Mouse (Mus musculus) MEL (cell line): ENCODE measurements around the gene F2. TPM values are rescaled to one million over a fixed set of nuclear protein-coding genes. Genes with fewer than 3 reads are reported as not detected.
A peak's percentile ranks its signal among the peaks of the same experiment; 100 is the strongest.

Experiments
- DNase-seq: peaks from one replicate; pipeline ENCODE4 v3.0.0; 2011; ENCODE audit warnings: low read depth, low spot score
- H3K27ac ChIP-seq: 2 replicates; pipeline ENCODE4 v1.5.1; 2012; ENCODE audit warnings: low read depth, mild to moderate bottlenecking, control low read depth, low read length, moderate library complexity; ENCODE audit not compliant: control insufficient read depth
- H3K27me3 ChIP-seq, 2 experiments: fragments of 150-350 bp in 1 of 2; sonication (generic) in 1 of 2; 2 replicates each; pipeline ENCODE4 v1.6.1; 2012; ENCODE audit warnings: low read length in 2 of 2, mild to moderate bottlenecking in 2 of 2, improper control_type of control experiment in 1 of 2, moderate library complexity in 1 of 2; ENCODE audit not compliant: insufficient read depth in 2 of 2, control insufficient read depth in 1 of 2
- H3K36me3 ChIP-seq, 2 experiments: 2 replicates each; pipeline ENCODE4 v1.6.1; 2012 to 2014; ENCODE audit warnings: low read length in 2 of 2, improper control_type of control experiment in 1 of 2, inconsistent platforms in 1 of 2, mild to moderate bottlenecking in 1 of 2; ENCODE audit not compliant: insufficient read depth in 2 of 2, control insufficient read depth in 1 of 2
- H3K4me1 ChIP-seq, 2 experiments: fragments of 150-350 bp in 1 of 2; sonication (generic) in 1 of 2; 2 replicates each; pipeline ENCODE4 v1.6.1; 2012; ENCODE audit warnings: low read length in 2 of 2, improper control_type of control experiment in 1 of 2, mild to moderate bottlenecking in 1 of 2; ENCODE audit not compliant: insufficient read depth in 2 of 2, control insufficient read depth in 1 of 2
- H3K4me3 ChIP-seq, 2 experiments: fragments of 150-350 bp in 1 of 2; sonication (generic) in 1 of 2; 2 replicates each; pipeline ENCODE4 v1.5.1; 2012; ENCODE audit warnings: low read depth in 2 of 2, low read length in 2 of 2, mild to moderate bottlenecking in 2 of 2, moderate library complexity in 2 of 2, control low read depth in 1 of 2, improper control_type of control experiment in 1 of 2; ENCODE audit not compliant: control insufficient read depth in 1 of 2, insufficient read depth in 1 of 2
- H3K79me2 ChIP-seq: 2 replicates; pipeline ENCODE4 v1.6.1; 2012; ENCODE audit warnings: mild to moderate bottlenecking, low read length, moderate library complexity; ENCODE audit not compliant: control insufficient read depth, poor library complexity, insufficient read depth
- H3K9ac ChIP-seq: 2 replicates; pipeline ENCODE4 v1.6.1; 2012; ENCODE audit warnings: low read depth, mild to moderate bottlenecking, control low read depth, low read length, moderate library complexity; ENCODE audit not compliant: control insufficient read depth, poor library complexity, severe bottlenecking
- H3K9me3 ChIP-seq: fragments of 150-350 bp; sonication (generic); replicated peaks from 2 replicates; pipeline ENCODE4 v1.6.1; 2012; ENCODE audit warnings: mild to moderate bottlenecking, low read length, improper control_type of control experiment, moderate library complexity; ENCODE audit not compliant: insufficient read depth
- BHLHE40 ChIP-seq: IDR thresholded peaks from 2 replicates; pipeline ENCODE4 v1.6.1; 2012; ENCODE audit warnings: low read depth, mild to moderate bottlenecking, inconsistent platforms, low read length, improper control_type of control experiment, borderline replicate concordance
- CHD1 ChIP-seq: IDR thresholded peaks from 2 replicates; pipeline ENCODE4 v1.6.1; 2012; ENCODE audit warnings: low read depth, mild to moderate bottlenecking, inconsistent platforms, low read length, improper control_type of control experiment
- CHD2 ChIP-seq: IDR thresholded peaks from 2 replicates; pipeline ENCODE4 v1.6.1; 2011; ENCODE audit warnings: low read length, improper control_type of control experiment
- CTCF ChIP-seq, 3 experiments: IDR thresholded peaks in 2 of 3; conservative IDR thresholded peaks in 1 of 3; 2 replicates each; pipeline ENCODE4 v1.5.1; 2011 to 2012; ENCODE audit warnings: low read length in 3 of 3, low read depth in 2 of 3, mild to moderate bottlenecking in 2 of 3, improper control_type of control experiment in 1 of 3, inconsistent platforms in 1 of 3, mixed read lengths in 1 of 3, moderate library complexity in 1 of 3; ENCODE audit not compliant: control insufficient read depth in 1 of 3, insufficient read depth in 1 of 3, poor library complexity in 1 of 3, severe bottlenecking in 1 of 3
- E2F4 ChIP-seq: IDR thresholded peaks from 2 replicates; pipeline ENCODE4 v1.6.1; 2011; ENCODE audit warnings: low read depth, low read length, improper control_type of control experiment, borderline replicate concordance
- ELF1 ChIP-seq: IDR thresholded peaks from 2 replicates; pipeline ENCODE4 v1.6.1; 2014; ENCODE audit warnings: low read depth, mild to moderate bottlenecking, inconsistent platforms, low read length, improper control_type of control experiment, moderate library complexity
- EP300 ChIP-seq, 2 experiments: IDR thresholded peaks; 2 replicates each; pipeline ENCODE4 v1.6.1; 2011; ENCODE audit warnings: improper control_type of control experiment in 2 of 2, low read length in 2 of 2, low read depth in 1 of 2, mild to moderate bottlenecking in 1 of 2
- ETS1 ChIP-seq: IDR thresholded peaks from 2 replicates; pipeline ENCODE4 v1.6.1; 2012; ENCODE audit warnings: low read depth, mild to moderate bottlenecking, inconsistent platforms, low read length, improper control_type of control experiment, moderate library complexity
- GABPA ChIP-seq: IDR thresholded peaks from 2 replicates; pipeline ENCODE4 v1.6.1; 2012; ENCODE audit warnings: low read depth, mild to moderate bottlenecking, inconsistent platforms, low read length, improper control_type of control experiment, moderate library complexity
- GATA1 ChIP-seq: IDR thresholded peaks from 2 replicates; pipeline ENCODE4 v1.6.1; 2011; ENCODE audit warnings: low read depth, low read length, improper control_type of control experiment
- JUND ChIP-seq: IDR thresholded peaks from 2 replicates; pipeline ENCODE4 v1.6.1; 2011; ENCODE audit warnings: low read depth, mild to moderate bottlenecking, improper control_type of control experiment, low read length
- MAX ChIP-seq: IDR thresholded peaks from 2 replicates; pipeline ENCODE4 v1.6.1; 2011; ENCODE audit warnings: low read length, improper control_type of control experiment
- MAZ ChIP-seq: IDR thresholded peaks from 2 replicates; pipeline ENCODE4 v1.6.1; 2012; ENCODE audit warnings: low read depth, mild to moderate bottlenecking, inconsistent platforms, low read length, improper control_type of control experiment
- MEF2A ChIP-seq: IDR thresholded peaks from 2 replicates; pipeline ENCODE4 v1.6.1; 2014; ENCODE audit warnings: low read depth, mild to moderate bottlenecking, inconsistent platforms, low read length, improper control_type of control experiment; ENCODE audit not compliant: poor library complexity, insufficient replicate concordance, severe bottlenecking; ENCODE audit errors: extremely low read depth
- MXI1 ChIP-seq: IDR thresholded peaks from 2 replicates; pipeline ENCODE4 v1.6.1; 2011; ENCODE audit warnings: mild to moderate bottlenecking, low read depth, low read length, improper control_type of control experiment
- MYB ChIP-seq: IDR thresholded peaks from 2 replicates; pipeline ENCODE4 v1.6.1; 2011; ENCODE audit warnings: mild to moderate bottlenecking, low read depth, low read length, improper control_type of control experiment
- POLR2AphosphoS2 ChIP-seq: IDR thresholded peaks from 2 replicates; pipeline ENCODE4 v1.6.1; 2011; ENCODE audit warnings: low read length, improper control_type of control experiment
- RAD21 ChIP-seq: IDR thresholded peaks from 2 replicates; pipeline ENCODE4 v1.6.1; 2011; ENCODE audit warnings: mild to moderate bottlenecking, low read depth, low read length, improper control_type of control experiment
- RCOR1 ChIP-seq: IDR thresholded peaks from 2 replicates; pipeline ENCODE4 v1.6.1; 2012; ENCODE audit warnings: low read depth, mild to moderate bottlenecking, inconsistent platforms, low read length, improper control_type of control experiment
- SMC3 ChIP-seq: IDR thresholded peaks from 2 replicates; pipeline ENCODE4 v1.6.1; 2011; ENCODE audit warnings: low read depth, low read length, improper control_type of control experiment
- TBP ChIP-seq: IDR thresholded peaks from 2 replicates; pipeline ENCODE4 v1.8.0; 2011; ENCODE audit warnings: low read depth, low read length, improper control_type of control experiment
- UBTF ChIP-seq: IDR thresholded peaks from 2 replicates; pipeline ENCODE4 v1.6.1; 2012; ENCODE audit warnings: low read depth, mild to moderate bottlenecking, inconsistent platforms, low read length, improper control_type of control experiment, moderate library complexity, borderline replicate concordance; ENCODE audit not compliant: insufficient read depth
- USF1 ChIP-seq: IDR thresholded peaks from 2 replicates; pipeline ENCODE4 v1.6.1; 2014; ENCODE audit warnings: low read depth, mild to moderate bottlenecking, inconsistent platforms, low read length, improper control_type of control experiment, moderate library complexity
- ZC3H11A ChIP-seq: IDR thresholded peaks from 2 replicates; pipeline ENCODE4 v1.6.1; 2012; ENCODE audit warnings: low read depth, mild to moderate bottlenecking, inconsistent platforms, low read length, improper control_type of control experiment
- ZKSCAN1 ChIP-seq: IDR thresholded peaks from 2 replicates; pipeline ENCODE4 v1.6.1; 2012; ENCODE audit warnings: low read depth, mild to moderate bottlenecking, inconsistent platforms, low read length, improper control_type of control experiment, moderate library complexity
- ZMIZ1 ChIP-seq: IDR thresholded peaks from 2 replicates; pipeline ENCODE4 v1.6.1; 2012; ENCODE audit warnings: low read depth, mild to moderate bottlenecking, inconsistent platforms, low read length, improper control_type of control experiment, moderate library complexity
- ZNF384 ChIP-seq: IDR thresholded peaks from 2 replicates; pipeline ENCODE4 v1.6.1; 2012; ENCODE audit warnings: low read depth, mild to moderate bottlenecking, inconsistent platforms, low read length, improper control_type of control experiment
- polyA plus RNA-seq, 2 experiments: library from polyadenylated mRNA; stranded (reverse) in 1 of 2; unstranded in 1 of 2; fragments of >175 nt in 1 of 2; fragments of >200 nt in 1 of 2; gene quantifications; 2 replicates each; pipeline versions ENCODE4 v1.2.1 to v1.2.4; 2012; ENCODE audit warnings: low replicate concordance in 2 of 2, low read depth in 1 of 2; ENCODE audit not compliant: insufficient read length in 2 of 2, insufficient read depth in 1 of 2, missing spikeins in 1 of 2
- total RNA-seq: library from RNA; depleted of rRNA; stranded (reverse); fragments of 300-350 nt; gene quantifications from 2 replicates; pipeline ENCODE4 v1.2.3, GENCODE M21; 2012

Gene F2
- total and polyA plus RNA-seq, 3 experiments, result 0.04 to 0.06 TPM; not detected in 1

- Histone ChIP-seq H3K9me3 (no peaks in the 10 kb centered on the region), H3K4me1 (no peaks in the 10 kb centered on the region), H3K27me3 (no peaks in the 10 kb centered on the region), H3K79me2 (no peaks in the 10 kb centered on the region), H3K9ac (no peak overlapping the region)
- peak; percentile 49 for DNase-seq
- TF ChIP-seq GABPA, result no peak
- no peak for TF ChIP-seq UBTF
- TF ChIP-seq MEF2A, result no peak
- TF ChIP-seq JUND, result no peak
- TF ChIP-seq RAD21, result peak; percentile 48
- no peak for TF ChIP-seq ELF1
- TF ChIP-seq GATA1, result no peak
- no peak for TF ChIP-seq CHD2
- no peak for TF ChIP-seq MAX
- TF ChIP-seq ZNF384, result no peak
- TF ChIP-seq CHD1, result no peak
- no peak for TF ChIP-seq MYB
- TF ChIP-seq EP300 (IDR thresholded peaks at IDR 0.05; ENCODE audit: low read depth in 1 of 2, low read length in 2 of 2), result no peak
- no peak for TF ChIP-seq BHLHE40
- TF ChIP-seq ZKSCAN1, result no peak
- TF ChIP-seq MXI1, result no peak
- TF ChIP-seq CTCF (IDR thresholded peaks at IDR 0.05 in 2 of 3, conservative IDR thresholded peaks at IDR 0.05 in 1 of 3; ENCODE audit: control insufficient read depth in 1 of 3, insufficient read depth in 1 of 3, low read depth in 2 of 3, low read length in 3 of 3, poor library complexity in 1 of 3, severe bottlenecking in 1 of 3), result peak in 2 of 3 experiments; percentile 18 to 56; a peak in 3 of 6 replicates
- no peak for TF ChIP-seq RCOR1
- no peak for TF ChIP-seq POLR2AphosphoS2
- no peak for TF ChIP-seq USF1
- no peak for TF ChIP-seq TBP
- TF ChIP-seq SMC3, result peak; percentile 61
- no peak for TF ChIP-seq ZMIZ1
- peak; percentile 31 for TF ChIP-seq ZC3H11A
- TF ChIP-seq, all 39 proteins: peak for 4
- H3K36me3 ChIP-seq, result peaks cover 0 to 32% of the 10 kb centered on the region in 2 experiments; a peak in 2 of 4 replicates
- H3K4me3 ChIP-seq, result no peak overlapping the region
- no peak overlapping the region for H3K27ac ChIP-seq
Observed at GRCm38 (mm10) chr2:91602389-91602788, 33.8 kb downstream of the F2 start.

- Histone ChIP-seq H3K79me2 (no peaks in the 10 kb centered on the region), H3K27me3 (no peaks in the 10 kb centered on the region), H3K9ac (no peak overlapping the region), H3K36me3 (peaks cover 0 to 34% of the 10 kb centered on the region in 2 experiments; a peak in 2 of 4 replicates), H3K9me3 (no peaks in the 10 kb centered on the region), H3K4me1 (no peaks in the 10 kb centered on the region), H3K27ac (no peak overlapping the region), H3K4me3 (no peak overlapping the region)
- TF ChIP-seq ETS1 (no peak), MAZ (no peak), MAX (no peak), E2F4 (no peak)
- no peak for DNase-seq
Observed at GRCm38 (mm10) chr2:91600475-91600874, 35.7 kb downstream of the F2 start.
